Mouse (Mus musculus) intestine, postnatal 0 days (tissue): ENCODE results near the gene Il17re. TPM values are rescaled to one million over a fixed set of nuclear protein-coding genes. Genes with fewer than 3 reads are reported as not detected.

ENCODE experiments used
- ATAC-seq: fragments of 200-750 bp; cut with Nextera tagmentation; 2 replicates; pipeline ENCODE4 v1.8.0; 2017; ENCODE audit warnings: mild to moderate bottlenecking, moderate TSS enrichment, moderate library complexity
- H3K27ac ChIP-seq: fragments of 300-500 bp; sonication (generic); 2 replicates; pipeline ENCODE4 v1.5.1; 2014; ENCODE audit warnings: mild to moderate bottlenecking, low read depth, low read length, moderate library complexity
- H3K27me3 ChIP-seq: fragments of 300-500 bp; sonication (generic); replicated peaks from 2 replicates; pipeline ENCODE4 v1.6.1; 2014; ENCODE audit warnings: low read length, mixed read lengths; ENCODE audit not compliant: control insufficient read depth, insufficient read depth
- H3K36me3 ChIP-seq: fragments of 300-500 bp; sonication (generic); 2 replicates; pipeline ENCODE4 v1.6.1; 2014; ENCODE audit warnings: mild to moderate bottlenecking, moderate library complexity; ENCODE audit not compliant: control insufficient read depth, insufficient read depth
- H3K4me1 ChIP-seq: fragments of 300-500 bp; sonication (generic); replicated peaks from 2 replicates; pipeline ENCODE4 v1.6.1; 2014; ENCODE audit warnings: antibody characterized with exemption, low read length, mixed read lengths; ENCODE audit not compliant: control insufficient read depth, insufficient read depth
- H3K4me2 ChIP-seq: fragments of 300-500 bp; sonication (generic); replicated peaks from 2 replicates; pipeline ENCODE4 v1.6.1; 2014; ENCODE audit warnings: low read depth, mild to moderate bottlenecking, moderate library complexity
- H3K4me3 ChIP-seq: fragments of 300-500 bp; sonication (generic); 2 replicates; pipeline ENCODE4 v1.5.1; 2014; ENCODE audit warnings: low read depth, low read length
- H3K9ac ChIP-seq: fragments of 300-500 bp; sonication (generic); 2 replicates; pipeline ENCODE4 v1.6.1; 2014; ENCODE audit warnings: mild to moderate bottlenecking, low read depth, low read length
- H3K9me3 ChIP-seq: fragments of 300-500 bp; sonication (generic); 2 replicates; pipeline ENCODE4 v1.6.1; 2016; ENCODE audit warnings: mixed run types; ENCODE audit not compliant: control insufficient read depth
- CTCF ChIP-seq: sonication (generic); IDR thresholded peaks from 2 replicates; pipeline ENCODE4 v1.5.1; 2016; ENCODE audit warnings: low read depth, mild to moderate bottlenecking, control low read depth, antibody characterized with exemption, moderate library complexity
- WGBS: fragments of 180-500 bp; shearing (Covaris S2); extraction: QIAGEN DNeasy Blood & Tissue Kit; methylation state at CpG from one replicate; pipeline ENCODE4 v1.1.7; 2014; 5-methylcytosine and 5-hydroxymethylcytosine counted together
- polyA plus RNA-seq: library from polyadenylated mRNA; unstranded; fragments of >200 nt; fragmentation: Nextera tagmentation; extraction: Ambion mirVana; gene quantifications from 2 replicates; pipeline ENCODE4 v1.2.1, GENCODE M21; 2015

The Il17re gene
- polyA plus RNA-seq, 1 experiment from 2014 or later = 2.3 TPM

- no peak for TF ChIP-seq CTCF
- H3K27me3 ChIP-seq = no peaks in the 10 kb centered on the region
- no peak overlapping the region for H3K4me2 ChIP-seq
- no peak overlapping the region for H3K9ac ChIP-seq
- 73% methylated on average over 7 of the region's 7 CpGs for WGBS
- H3K4me1 ChIP-seq = no peaks in the 10 kb centered on the region
- no peak overlapping the region for H3K4me3 ChIP-seq
- no peaks in the 10 kb centered on the region for H3K9me3 ChIP-seq
- ATAC-seq = peak; percentile 9; the same call in 1 of the 2 replicates
- H3K36me3 ChIP-seq = peaks cover 16% of the 10 kb centered on the region; the same call in 1 of the 2 replicates
- no peak overlapping the region for H3K27ac ChIP-seq
Observed at GRCm38 (mm10) chr6:113424187-113424586, 34.1 kb upstream of the Il17re start.

GRCm38 (mm10) chr6:113426696-113427095, 31.6 kb upstream of the Il17re start:
- H3K36me3 ChIP-seq = peaks cover 16% of the 10 kb centered on the region; the same call in 1 of the 2 replicates
- TF ChIP-seq CTCF = no peak

GRCm38 (mm10) chr6:113427397-113427796, 30.9 kb upstream of the Il17re start:
- Histone ChIP-seq H3K36me3 (peaks cover 16% of the 10 kb centered on the region; the same call in 1 of the 2 replicates), H3K27ac (no peak overlapping the region), H3K4me1 (no peaks in the 10 kb centered on the region), H3K27me3 (no peaks in the 10 kb centered on the region), H3K4me2 (no peak overlapping the region), H3K9ac (no peak overlapping the region), H3K9me3 (no peaks in the 10 kb centered on the region), H3K4me3 (no peak overlapping the region)
- ATAC-seq = no peak
- 69% methylated on average over 3 of the region's 3 CpGs for WGBS
- peak; percentile 88 for TF ChIP-seq CTCF

More at GRCm38 (mm10) chr6:113426696-113427095, 31.6 kb upstream of the Il17re start:
- Histone ChIP-seq H3K4me2 (no peak overlapping the region), H3K27ac (no peak overlapping the region), H3K27me3 (no peaks in the 10 kb centered on the region), H3K9ac (no peak overlapping the region), H3K4me3 (no peak overlapping the region), H3K4me1 (no peaks in the 10 kb centered on the region), H3K9me3 (no peaks in the 10 kb centered on the region)
- no peak for ATAC-seq
- 90% methylated on average over 4 of the region's 4 CpGs for WGBS

DNA sequence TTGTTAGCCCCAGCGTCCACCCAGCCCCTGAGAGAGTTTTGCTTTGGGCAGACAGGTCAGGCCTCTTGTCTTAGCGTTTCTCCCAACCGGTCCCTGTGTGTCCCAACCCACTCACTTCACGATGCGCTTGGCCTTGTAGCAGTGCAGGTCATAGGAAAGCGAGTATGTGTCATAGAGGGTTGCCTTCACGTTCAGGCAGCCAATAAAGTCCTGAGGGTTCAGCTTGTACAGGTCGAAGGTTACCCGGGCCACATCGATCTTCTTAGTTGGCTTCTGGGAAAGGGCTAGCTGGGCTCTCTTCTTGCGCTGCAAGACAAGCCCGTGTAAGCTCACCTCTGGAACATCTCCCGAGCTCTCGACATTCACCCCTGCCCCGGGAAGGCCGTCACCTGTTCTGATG, 30.3 kb upstream of the Il17re start:
- Histone ChIP-seq H3K9ac (no peak overlapping the region), H3K27me3 (no peaks in the 10 kb centered on the region), H3K4me2 (no peak overlapping the region), H3K4me3 (no peak overlapping the region), H3K27ac (no peak overlapping the region), H3K36me3 (peaks cover 16% of the 10 kb centered on the region; the same call in 1 of the 2 replicates), H3K9me3 (no peaks in the 10 kb centered on the region), H3K4me1 (no peaks in the 10 kb centered on the region)
- no peak for ATAC-seq
- TF ChIP-seq CTCF = no peak
- WGBS = 83% methylated on average over 16 of the region's 16 CpGs

- H3K4me1 ChIP-seq = no peaks in the 10 kb centered on the region; the same call in 1 of the 2 replicates
- no peak overlapping the region for H3K9ac ChIP-seq
- no peak overlapping the region for H3K27ac ChIP-seq
- no peak overlapping the region for H3K4me3 ChIP-seq
- no peaks in the 10 kb centered on the region for H3K27me3 ChIP-seq
- H3K36me3 ChIP-seq = peaks cover 16% of the 10 kb centered on the region; the same call in 1 of the 2 replicates
- no peak for TF ChIP-seq CTCF
- WGBS = 69% methylated on average over 3 of the region's 3 CpGs
- H3K4me2 ChIP-seq = no peak overlapping the region
- H3K9me3 ChIP-seq = no peaks in the 10 kb centered on the region
- ATAC-seq = no peak
Observed at GRCm38 (mm10) chr6:113429965-113430364, 28.3 kb upstream of the Il17re start.

DNA sequence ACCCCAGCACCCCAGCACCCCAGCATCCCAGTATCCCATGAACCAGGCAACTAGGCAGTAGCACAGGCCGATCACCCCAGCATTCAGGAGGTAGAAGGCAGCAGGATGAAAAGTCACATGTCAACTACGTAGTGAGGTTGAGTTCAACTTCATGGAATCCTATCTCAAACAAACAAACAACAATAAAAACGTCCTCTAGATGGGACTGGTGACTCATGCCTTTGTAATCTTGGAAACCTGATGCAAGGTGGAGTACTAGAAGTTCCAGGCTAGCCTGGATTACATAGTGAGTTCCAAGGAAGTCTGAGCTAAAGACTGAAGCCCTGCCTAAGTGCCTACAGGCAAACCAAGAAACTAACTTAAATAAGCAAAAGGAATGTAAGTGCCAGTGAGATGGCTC, 27.4 kb upstream of the Il17re start:
- TF ChIP-seq CTCF = no peak
- no peaks in the 10 kb centered on the region for H3K27me3 ChIP-seq
- peaks cover 11% of the 10 kb centered on the region; the same call in 1 of the 2 replicates for H3K36me3 ChIP-seq
- no peaks in the 10 kb centered on the region for H3K9me3 ChIP-seq
- WGBS = 34% methylated on average over 3 of the region's 3 CpGs
- 0 out of 2 replicates have a peak overlapping the region, but pooled peaks have one; percentile 4 for H3K9ac ChIP-seq
- peak; percentile 32 for ATAC-seq
- peak overlapping the region; percentile 59 for H3K4me2 ChIP-seq
- no peaks in the 10 kb centered on the region; the same call in 1 of the 2 replicates for H3K4me1 ChIP-seq
- no peak overlapping the region; the same call in 1 of the 2 replicates for H3K27ac ChIP-seq
- no peak overlapping the region for H3K4me3 ChIP-seq
